Mouse (Mus musculus) left cerebral cortex, postnatal 36 days (tissue): ENCODE data around the gene Dusp3. TPM values are rescaled to one million over a fixed set of nuclear protein-coding genes. Genes with fewer than 3 reads are reported as not detected.

ENCODE experiments used
- DNase-seq, 2 experiments: peaks; one replicate each; pipeline ENCODE4 v3.0.0; 2021 to 2022; ENCODE audit warnings: low spot score in 2 of 2, mixed read lengths in 1 of 2
- intact Hi-C: fragments of 180-260 bp; cut with DNase I; formaldehyde crosslinking; loops from one replicate; pipeline ENCODE4 v1.15.1; 2025
- total RNA-seq, 2 experiments: library from RNA; stranded (reverse); gene quantifications; 2 replicates each; pipeline ENCODE4 v1.2.3; 2021

Gene Dusp3
- total RNA-seq: 100 to 1,000 TPM; 201 to 252 TPM

DNA sequence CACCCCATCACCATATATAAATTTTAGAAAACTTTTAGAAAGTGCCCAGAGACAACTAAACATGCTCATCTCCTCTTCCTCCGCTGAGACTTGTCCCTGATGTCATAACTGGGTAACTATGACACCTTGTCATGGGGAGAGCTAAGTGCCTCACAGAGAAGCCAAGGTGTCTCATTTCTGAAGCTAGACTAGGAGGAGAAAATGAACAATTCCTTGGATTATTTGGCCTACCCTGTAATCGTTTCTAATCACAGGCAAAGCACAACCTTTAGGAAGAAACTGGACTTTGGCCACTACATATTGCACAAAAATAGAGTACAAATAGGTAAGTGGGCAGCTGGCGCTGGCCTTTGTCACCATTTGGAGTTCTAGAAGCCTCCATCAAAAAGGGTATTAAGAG, at the start of gene Dusp3:
Dusp3 (minus strand) TSS at position 101 of the 400 bp plus-strand sequence.
- intact Hi-C loops: loop anchor here (1.0 to 2.0 kb wide), 3 partner anchors 53 to 154 kb away; no protein-coding TSS in a partner anchor
- DNase-seq: no peak

DNA sequence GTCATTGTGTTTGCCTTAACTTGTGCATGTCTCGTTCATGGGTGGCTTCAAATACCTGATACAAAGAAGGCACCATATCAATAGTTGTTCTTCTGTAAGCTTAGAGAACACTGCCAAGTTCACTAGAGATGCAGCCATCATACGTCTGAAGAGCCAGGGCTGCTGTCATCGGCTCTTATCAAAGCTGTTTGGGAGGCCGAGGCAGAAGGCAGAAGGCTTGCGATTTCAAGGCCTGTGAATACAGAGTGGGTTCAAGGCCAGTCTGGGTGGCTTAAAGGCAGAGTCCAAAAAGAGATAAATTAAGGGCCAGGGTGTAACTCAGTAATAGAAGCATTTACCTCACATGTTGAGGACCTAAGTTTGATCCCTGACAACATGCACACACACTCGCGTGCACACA, 49.5 kb upstream of the Dusp3 start:
- DNase-seq: no peak
- intact Hi-C loops: no loop called here

DNA sequence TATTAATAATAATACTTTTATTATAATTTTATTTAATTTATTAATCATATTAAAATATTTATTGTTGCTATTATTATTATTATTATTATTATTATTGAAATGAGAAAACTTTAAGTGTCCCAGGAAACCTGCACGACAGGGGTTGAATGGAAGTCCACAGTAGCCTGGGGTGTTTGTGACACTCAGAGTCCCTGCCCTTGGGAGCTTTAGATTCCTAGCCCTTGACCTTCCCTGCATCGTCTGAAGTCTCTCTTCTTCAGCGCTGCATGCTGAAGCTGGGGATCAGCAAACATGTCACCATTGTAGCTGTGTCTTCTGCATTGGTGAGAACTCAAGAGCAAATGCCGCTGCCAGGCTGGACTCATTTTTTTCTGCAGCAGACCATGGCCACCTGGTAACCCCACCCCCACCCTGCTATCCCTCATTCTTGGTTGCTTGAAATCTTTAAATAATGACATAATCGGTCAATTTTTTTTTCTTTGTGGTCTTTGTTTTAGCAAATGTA, 48.7 kb upstream of the Dusp3 start:
- intact Hi-C loops: no loop called here

DNA sequence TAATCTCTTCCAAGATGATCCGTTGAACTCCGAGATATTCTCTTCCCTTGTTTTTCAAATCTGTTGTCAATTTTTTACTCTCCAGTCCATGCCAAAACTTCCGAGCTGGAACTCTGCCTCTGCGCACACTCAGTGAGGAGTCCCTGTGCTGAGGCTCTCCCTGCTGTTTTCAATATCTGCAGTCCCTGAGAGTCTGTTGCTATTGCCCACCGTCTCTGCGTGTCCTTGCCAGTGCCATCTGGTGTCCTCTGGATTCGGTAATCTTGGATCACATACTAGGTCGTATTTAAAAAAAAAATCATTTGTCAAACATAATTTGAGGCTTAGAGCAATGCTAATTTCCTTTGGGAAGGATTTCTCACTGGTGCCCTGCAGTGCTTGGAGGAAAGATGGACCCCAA, 48.1 kb upstream of the Dusp3 start:
- intact Hi-C loops: no loop called here
- no peak for DNase-seq

More for the DNA sequence above, 48.7 kb upstream of the Dusp3 start:
- DNase-seq: no peak

DNA sequence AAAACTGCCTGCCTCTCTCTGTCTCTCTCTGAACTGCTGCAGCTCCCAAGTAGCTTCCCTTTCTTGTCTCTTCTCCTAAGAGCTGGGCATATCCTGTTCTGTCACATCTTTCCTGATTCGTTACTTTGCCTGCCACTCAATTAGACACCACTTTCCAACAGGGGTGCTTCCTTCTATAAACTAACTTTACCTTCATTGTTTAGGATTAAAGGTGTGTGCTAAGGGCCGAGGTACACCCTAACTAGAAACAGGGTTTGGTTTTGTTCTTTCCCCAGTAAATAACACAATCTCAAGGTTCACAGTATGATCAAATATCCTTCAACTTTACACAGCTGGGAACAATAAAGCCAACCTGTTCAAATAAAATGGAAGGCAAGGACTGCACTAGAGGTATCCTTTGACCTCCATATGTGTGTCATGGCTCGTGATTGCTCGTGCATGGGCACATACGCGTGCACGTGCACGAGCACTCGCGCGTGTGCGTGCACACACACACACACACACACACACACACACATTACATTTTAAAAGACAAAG, 46.3 kb upstream of the Dusp3 start:
- intact Hi-C loops: no loop called here

DNA sequence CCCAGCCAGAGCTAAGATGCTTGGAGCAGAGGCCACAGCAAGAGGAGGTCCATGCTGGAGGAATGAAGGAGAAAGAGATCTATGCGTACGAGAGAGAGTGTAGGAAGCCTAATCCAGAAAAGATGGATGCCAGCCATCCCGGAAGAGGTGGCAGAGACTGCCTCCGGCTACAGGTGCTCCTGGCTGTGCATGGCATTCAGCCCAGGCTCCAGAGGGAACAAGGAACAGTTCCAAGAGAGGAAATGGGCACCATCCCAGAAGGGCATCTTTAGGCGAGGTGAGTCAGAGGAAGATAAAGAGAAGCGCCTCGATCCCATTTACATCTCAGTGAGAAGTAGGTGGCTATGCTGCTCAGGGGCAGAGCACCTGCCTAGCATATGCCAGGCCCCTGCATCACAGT, 44.3 kb upstream of the Dusp3 start:
- peak in 1 of 2 experiments; percentile 55 for DNase-seq
- intact Hi-C loops: no loop called here

More for the DNA sequence above, 46.3 kb upstream of the Dusp3 start:
- DNase-seq: no peak

DNA sequence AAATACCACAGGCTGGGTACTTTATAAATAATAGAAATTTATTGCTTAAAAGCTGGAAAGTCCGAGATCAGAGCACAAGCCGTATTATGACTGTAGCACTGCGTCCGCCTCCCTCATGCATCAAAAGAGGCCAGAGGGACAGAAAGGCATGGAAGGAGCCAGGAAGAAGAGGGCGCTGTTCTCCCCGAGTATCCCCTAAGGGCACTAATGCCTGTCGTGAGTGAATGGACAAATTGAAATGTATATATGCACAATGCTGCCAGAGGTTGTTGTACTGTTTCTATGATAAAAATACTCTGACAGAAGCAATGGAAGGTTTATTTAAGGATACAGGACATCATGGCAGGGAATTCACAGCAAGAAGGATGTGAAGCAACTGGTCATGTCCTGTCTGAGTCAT, 43.2 kb upstream of the Dusp3 start:
- intact Hi-C loops: no loop called here
- no peak for DNase-seq

DNA sequence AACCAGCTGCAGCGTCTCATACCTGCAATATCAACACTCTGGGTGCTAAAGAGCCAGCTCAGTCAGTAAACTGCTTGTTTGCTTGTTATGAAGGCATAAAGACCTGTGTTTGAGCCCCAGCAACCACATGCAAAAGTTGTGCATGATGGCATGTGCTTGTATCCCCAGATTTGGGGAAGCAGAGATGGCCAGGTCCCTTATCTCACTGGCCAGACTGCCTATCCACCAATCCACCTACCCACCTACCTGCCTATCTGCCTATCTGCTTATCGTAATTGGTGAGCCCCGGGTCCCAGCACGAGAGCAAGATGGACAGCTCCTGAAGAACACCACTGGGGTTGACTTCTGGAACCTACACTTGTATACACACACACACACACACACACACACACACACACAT, 42.5 kb upstream of the Dusp3 start:
- intact Hi-C loops: no loop called here
- no peak for DNase-seq

DNA sequence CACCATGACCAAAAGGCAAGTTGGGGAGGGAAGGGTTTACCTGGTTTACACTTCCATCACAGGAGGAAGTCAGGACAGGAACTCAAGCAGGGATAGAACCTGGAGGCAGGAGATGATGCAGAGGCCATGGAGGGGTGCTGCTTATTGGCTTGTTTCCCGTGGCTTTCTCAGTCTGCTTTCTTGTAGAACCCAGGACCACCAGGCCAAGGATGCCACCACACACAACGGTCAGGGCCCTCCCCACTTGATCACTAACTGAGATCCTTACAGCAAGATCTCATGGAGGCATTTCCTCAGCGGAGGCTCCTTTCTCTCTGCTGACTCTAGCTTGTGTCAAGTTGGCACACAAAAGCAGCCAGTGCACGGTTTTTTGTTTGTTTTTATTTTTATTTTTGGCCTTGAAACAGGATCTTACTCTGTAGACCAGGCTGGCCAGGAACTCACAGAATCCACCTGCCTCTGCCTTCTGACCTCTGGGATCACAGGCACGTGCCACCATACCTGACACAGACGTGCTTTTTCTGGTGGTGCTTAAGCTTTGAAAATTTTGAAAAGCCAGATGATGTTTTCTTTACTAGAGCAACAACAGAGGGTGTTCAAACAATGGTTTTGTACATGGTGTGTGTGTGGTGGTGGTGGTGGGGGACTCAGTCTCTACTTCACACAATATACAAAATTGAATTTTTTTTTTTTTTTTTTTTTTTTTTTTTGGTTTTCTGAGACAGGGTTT, 41.4 kb upstream of the Dusp3 start, which contains the start of gene Mpp3:
Mpp3 (minus strand) TSS at position 375 of the 730 bp plus-strand sequence.
- no peak for DNase-seq
- intact Hi-C loops: no loop called here

DNA sequence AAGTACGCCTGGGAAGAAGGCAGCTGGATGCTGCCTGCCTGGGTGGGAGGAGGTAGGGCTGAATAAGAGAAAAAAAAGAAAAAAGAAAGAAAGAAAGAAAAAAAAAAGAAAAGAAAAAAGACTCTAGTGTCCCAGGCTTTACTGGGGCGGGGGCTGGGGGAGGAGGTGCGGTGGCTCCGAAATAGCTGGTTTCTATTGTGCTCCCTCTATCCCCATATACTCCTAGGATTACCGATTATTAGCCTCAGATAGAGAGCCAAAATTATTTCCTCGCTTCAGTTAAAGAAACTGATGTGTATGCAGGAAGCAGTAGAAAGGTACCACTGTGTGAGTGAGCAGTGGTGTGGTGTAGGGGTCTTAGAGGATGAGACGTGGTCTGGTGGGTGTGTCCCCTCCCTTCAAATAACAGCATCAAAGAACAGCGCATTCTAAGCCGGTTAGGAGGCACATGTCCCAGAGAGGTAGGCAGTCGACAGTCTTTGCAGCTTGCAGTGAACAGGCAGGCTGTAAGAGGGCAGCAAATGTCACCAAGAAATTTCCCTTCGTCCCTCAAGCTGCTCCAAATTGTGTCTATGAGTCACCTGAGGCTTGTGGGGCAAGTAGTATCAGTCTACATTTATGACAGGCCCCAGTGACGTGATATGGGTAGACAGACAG, 40.7 kb upstream of the Dusp3 start:
- intact Hi-C loops: loop anchor here (2.0 kb wide), 1 partner anchor 35 kb away; no protein-coding TSS in a partner anchor
- no peak for DNase-seq

DNA sequence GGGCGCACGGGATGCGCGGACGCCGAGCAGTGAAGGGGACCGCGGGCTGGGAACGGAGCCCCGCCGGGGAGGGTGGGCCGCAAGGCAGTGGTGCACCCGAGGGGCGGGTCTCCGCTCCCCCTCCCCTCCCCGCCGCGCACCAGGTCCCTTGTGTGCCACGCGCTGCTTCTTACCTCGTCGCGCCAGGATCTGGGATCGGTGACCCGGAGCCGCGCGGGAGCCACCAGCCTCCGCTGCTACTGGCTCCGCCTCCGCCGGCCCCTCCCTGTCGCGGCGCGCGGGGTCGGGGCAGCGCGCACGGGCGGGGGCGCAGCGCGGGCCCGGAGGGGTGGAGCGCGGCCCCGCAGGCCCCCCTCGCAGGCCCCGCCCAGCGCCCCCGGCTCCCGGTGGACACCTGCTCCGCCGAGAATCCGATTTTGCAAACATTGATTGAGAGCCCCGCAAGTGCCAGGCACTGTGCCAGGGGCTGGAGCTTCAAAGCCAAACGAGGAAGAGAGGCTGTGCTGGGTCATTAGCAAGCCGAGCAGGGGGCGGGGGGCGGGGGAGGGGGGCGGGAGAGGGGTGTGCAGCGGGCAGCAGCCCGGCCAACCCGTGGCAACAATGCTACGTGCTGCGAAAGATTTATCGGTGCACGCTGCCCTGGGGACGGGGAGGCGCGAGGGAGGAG, 40.0 kb upstream of the Dusp3 start:
- DNase-seq: peak; percentile 59 to 79
- intact Hi-C loops: loop anchor here (2.0 kb wide), 1 partner anchor 34 kb away; no protein-coding TSS in a partner anchor

DNA sequence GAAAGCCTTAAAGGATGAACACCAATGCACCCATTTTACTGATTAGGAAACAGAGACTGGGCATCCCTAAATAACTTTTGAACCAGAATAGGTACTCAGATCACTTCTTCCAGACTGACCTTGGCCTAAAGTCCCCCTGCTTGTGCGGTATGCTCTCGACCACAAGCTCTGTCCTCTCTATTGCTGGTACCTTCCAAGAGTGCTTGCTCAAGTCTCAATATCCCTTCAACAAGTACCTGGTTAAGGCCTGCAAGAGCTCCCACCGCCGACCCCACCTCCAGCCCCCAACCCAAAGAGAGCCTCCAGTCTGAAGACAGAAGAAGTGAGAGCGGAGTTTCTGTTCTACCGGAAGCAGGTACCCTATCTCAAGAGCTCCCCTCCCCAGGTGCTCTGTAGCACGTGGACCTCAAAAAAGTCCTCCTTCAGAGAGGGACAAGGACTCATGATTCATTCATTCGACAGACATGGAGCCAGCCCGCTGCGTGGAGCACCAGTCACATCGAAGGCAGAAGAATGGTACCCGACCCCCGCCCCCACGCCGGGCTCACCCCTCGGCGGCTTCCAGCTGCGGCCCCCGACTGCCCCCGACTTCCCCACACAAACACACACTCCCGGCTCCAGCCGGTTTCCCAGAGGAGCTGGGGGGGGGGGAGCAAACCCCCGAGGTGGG, 39.3 kb upstream of the Dusp3 start:
- intact Hi-C loops: loop anchor here (2.0 kb wide), 1 partner anchor 33 kb away; no protein-coding TSS in a partner anchor
- peak in 1 of 2 experiments; percentile 23 for DNase-seq

DNA sequence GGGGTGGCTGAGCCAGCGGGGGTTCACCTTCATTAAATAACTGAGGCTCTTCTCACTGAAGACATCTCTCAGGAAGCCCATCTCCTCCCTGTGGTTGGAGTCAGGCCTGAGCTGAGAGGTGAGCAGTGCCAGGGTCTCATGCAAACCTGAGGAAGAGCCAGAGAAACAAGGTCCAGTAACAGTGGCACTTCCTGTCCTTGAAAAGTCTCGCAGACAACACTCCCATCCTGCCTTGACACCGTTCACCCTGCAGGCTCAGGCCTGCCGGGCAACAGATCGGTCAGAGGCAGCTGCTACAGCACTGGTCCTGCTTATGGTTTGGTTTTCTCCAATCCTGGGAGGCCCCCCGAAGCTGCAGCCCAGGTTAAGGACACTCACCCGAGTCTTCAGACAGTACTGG, 38.5 kb upstream of the Dusp3 start:
- no peak for DNase-seq
- intact Hi-C loops: no loop called here

DNA sequence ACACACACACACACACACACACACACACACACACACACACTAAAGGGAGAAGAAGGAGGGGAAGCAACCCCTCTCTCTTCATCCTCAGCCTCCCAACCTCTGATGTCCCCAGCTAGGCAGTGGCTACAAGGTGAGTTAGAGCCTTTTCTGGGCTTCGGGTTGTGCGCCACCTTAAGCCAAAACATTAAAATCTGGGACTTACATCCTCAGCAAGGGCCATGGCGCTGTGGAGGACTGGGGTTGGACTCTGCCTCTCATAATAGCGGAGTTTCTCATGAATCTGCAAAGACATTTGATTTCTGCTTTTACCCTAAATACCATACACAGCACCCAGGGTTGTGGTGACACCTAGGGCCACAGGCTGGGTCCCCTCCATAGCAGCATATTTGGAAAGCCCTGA, 38.1 kb upstream of the Dusp3 start:
- intact Hi-C loops: no loop called here

DNA sequence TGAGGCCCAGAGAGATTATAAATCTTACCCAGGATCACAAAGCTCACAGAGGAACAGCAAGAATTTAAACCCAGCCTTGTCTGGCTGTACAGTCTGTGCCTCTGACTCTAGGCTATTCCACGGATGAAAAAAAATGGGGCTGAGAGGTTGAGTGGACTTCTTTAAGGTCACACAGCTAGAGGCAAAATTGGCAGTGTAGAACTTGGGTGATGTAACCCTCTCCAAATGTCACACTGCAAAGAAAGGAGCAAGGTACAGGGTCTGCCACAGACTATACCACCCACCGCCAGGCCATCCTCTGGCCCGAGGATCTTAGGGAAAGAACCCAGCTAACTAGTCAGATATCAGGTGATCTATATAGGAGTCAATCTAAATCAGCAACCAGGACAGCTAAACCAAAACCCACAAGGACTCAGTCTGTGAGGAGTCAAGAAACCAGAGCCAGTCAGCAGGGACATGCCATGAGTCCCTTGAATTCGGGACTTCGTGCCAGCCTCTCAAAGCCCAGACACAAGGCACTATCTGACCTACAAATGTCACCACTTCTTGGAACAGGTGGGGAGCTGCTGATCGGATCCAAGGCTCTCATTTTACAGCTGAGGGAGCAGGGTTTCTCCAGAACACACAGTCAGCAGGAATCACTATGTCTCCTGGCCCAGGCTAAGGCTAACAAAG, 37.4 kb upstream of the Dusp3 start:
- intact Hi-C loops: no loop called here
- no peak for DNase-seq

More for the DNA sequence above, 38.1 kb upstream of the Dusp3 start:
- no peak for DNase-seq

DNA sequence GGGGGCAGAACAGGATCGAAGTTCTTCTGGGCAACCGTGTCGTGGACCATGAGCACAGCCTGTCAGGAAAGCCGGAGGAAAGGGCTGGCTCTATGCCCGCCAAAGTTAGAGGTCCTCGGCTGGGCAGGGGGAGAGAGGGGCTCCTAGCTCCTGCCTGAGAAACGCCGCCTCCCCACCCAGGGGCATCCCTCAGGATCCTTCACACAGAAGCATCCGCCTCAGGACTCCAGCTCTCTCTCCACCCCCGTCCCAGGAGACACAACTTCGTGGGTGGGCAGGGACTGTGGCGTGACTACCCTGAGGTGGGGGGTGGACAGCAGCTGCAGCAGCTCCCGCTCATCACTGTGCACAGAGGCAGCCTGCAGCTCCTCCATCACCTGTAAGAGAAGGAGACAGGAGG, 36.6 kb upstream of the Dusp3 start:
- peak in 1 of 2 experiments; percentile 74 for DNase-seq
- intact Hi-C loops: no loop called here

DNA sequence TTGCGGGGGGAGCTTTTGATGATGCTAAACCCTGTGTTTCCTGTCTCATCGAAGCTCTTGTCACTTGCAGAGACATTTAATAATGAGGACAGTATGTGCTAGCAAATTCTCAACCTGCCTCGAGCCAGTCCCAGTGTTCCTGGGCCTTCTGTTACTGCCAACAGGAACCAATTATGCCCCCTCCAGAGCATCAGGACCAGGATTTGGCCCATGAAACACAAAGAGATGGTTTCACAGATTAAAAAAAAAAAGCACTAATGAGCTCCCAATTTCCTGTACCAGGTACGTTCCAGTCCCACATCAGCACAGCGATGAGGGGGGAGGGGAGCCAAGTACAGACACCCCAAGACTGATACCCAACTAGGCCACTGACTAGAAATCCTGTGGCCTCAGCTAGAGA, 34.4 kb upstream of the Dusp3 start:
- intact Hi-C loops: no loop called here
- DNase-seq: no peak

DNA sequence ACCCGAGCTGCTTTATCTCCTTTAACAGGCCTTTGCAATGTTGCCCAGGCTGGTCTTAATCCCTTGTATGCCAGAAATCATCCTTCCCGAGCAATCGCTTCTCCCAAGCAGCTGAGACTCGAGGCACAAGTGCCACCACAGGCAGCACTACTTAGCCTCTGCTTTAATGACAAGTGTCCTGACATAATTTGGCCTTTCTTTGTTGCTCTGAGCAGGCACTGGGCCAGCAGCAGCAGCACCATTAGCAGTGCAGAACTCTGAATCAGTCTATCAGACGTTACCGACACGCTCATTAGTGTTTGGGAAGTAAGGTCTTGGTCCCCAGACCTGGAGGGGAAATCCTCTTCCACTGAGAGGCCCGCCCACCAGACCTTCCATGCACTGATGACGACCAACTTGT, 32.9 kb upstream of the Dusp3 start:
- DNase-seq: no peak
- intact Hi-C loops: no loop called here

DNA sequence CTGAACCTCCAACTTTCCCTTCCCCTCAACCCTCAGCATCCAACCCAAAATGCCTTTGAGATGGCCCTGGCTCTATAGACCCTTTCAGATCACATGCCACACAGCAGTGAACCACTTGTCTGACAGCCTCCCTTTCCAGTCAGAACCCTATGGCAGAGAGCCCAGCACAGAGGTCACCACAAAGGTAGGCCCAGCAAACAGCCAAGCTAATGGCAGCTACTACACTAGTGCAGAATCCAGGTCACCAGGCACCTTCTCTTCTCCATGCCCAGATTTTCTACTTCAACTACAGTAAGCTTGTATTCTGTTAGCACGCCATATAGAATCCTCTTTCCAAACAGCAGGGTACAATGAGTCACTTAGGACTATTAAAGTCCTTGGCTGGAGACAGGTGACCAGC, 29.3 kb upstream of the Dusp3 start:
- intact Hi-C loops: no loop called here

More for the DNA sequence above, 29.3 kb upstream of the Dusp3 start:
- DNase-seq: no peak
